Mouse (Mus musculus) skeletal muscle tissue, adult 2 months (tissue): ENCODE results near the gene Hist3h2ba.
A peak's percentile ranks its signal among the peaks of the same experiment; 100 is the strongest.

Experiments used
- DNase-seq: peaks from one replicate; pipeline ENCODE4 v3.0.0-alpha.2; 2012; ENCODE audit warnings: low read depth, low spot score

Gene Hist3h2ba

GRCm38 (mm10) chr11:58964216-58964615 lies 15.5 kb downstream of the Hist3h2ba start:
- DNase-seq = no peak

DNA sequence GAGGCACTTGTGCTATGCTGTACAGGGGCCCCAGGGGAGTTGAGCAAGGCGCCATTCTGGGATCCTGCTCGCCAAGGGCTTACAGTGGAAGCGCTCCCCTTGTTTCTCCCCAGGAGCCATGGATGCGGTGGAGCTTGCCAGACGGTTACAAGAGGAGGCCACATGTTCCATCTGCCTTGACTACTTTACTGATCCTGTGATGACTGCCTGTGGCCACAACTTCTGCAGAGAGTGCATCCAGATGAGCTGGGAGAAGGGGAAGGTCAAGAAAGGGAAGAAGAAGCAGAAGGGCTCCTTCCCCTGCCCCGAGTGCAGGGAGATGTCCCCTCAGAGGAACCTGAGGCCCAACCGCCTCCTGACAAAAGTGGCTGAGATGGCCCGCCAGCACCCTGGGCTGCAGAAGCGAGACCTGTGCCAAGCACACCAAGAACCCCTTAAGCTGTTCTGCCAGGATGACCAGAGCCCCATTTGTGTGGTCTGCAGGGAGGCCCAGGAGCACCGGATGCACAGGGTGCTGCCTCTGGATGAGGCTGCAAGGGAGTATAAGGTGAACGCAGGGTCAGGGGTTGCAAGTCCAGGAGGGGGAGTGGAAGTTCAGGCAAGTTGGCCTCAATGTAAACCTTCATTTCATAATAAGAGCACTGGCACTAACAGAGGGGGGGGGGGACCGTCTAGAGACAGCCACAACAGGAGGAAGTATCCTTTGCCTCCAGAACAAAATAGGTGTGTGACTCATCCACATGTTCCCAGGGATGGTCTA lies 16.5 kb downstream of the Hist3h2ba start:
- DNase-seq = no peak

GRCm38 (mm10) chr11:58967346-58967745 lies 18.6 kb downstream of the Hist3h2ba start:
- DNase-seq = no peak

GRCm38 (mm10) chr11:58968551-58968950 lies 19.8 kb downstream of the Hist3h2ba start:
- DNase-seq = no peak

GRCm38 (mm10) chr11:58969027-58969426 lies 20.3 kb downstream of the Hist3h2ba start:
- DNase-seq = no peak

GRCm38 (mm10) chr11:58969659-58970058 lies 20.9 kb downstream of the Hist3h2ba start:
- DNase-seq = no peak

GRCm38 (mm10) chr11:58970831-58971530 lies 22.3 kb downstream of the Hist3h2ba start:
- DNase-seq = no peak

GRCm38 (mm10) chr11:58971796-58972195 lies 23.1 kb downstream of the Hist3h2ba start:
- no peak for DNase-seq

- DNase-seq = no peak
Measured at GRCm38 (mm10) chr11:58974414-58974813, 25.7 kb downstream of the Hist3h2ba start.

DNA sequence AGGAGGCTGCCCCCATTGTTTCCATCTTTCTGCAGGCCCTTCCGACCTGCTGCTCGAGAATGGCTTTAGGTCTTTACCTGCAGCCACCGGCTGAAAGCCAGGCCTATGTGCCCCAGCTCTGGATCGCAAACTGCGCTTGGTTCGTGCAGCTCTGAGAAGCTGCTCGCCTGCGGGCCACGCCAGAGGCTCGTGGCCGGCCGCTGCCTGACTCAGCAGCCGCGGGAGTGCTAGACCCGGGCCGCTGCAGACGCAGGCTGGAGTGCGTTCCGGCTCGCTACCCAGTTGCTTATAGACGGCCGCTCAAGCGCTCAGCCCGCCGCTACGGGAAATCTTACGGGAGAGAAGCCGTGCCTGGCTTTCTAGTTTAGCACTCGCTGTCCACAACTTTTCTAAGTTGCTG lies 28.4 kb downstream of the Hist3h2ba start:
- no peak for DNase-seq

DNA sequence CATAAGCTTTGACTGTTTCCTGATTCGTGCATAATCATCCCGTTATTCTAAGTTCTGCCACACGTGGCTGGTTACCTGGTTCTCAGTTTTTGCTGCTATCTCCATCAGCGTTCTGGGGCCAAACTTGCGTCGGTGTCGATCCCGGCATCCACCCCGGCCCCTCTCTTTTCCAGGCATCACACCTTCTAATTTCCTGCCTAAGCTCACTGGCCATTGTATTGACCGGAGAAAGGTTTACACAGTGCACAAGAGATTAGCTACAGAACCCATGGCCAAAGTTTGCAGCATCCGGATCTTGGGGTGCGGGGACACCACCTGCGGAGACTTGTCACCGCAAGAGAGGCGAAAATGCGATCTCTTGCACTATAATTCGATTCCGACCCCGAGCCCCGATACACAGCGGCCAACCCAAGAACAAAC lies 28.9 kb downstream of the Hist3h2ba start:
- no peak for DNase-seq

- DNase-seq = peak; percentile 53
Measured at GRCm38 (mm10) chr11:58978027-58978705, 29.4 kb downstream of the Hist3h2ba start, which contains the start of gene Trim11. Gene Trim11, plus strand, starts transcription at chr11:58978093.

DNA sequence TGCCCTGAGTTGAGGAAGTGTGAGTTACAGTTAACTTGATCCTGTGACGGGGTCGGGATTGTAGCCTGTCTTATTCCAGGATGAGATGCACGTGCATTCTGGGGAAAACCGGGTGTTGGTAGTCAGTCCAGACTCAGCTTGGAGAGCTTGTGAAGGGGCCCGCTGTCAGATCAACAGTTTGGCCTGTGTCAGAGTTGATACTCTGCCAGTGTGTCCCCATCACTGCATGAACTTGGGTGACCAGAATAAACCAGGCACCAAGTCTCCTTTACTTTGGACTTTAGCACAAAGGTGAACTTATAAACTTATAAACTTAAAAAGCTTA lies 29.9 kb downstream of the Hist3h2ba start:
- no peak for DNase-seq

GRCm38 (mm10) chr11:58979183-58979582 lies 30.5 kb downstream of the Hist3h2ba start:
- DNase-seq = no peak

- peak; percentile 65 for DNase-seq
Measured at GRCm38 (mm10) chr11:58979661-58980060, 30.9 kb downstream of the Hist3h2ba start.

- DNase-seq = no peak
Measured at GRCm38 (mm10) chr11:58980381-58980990, 31.8 kb downstream of the Hist3h2ba start.

DNA sequence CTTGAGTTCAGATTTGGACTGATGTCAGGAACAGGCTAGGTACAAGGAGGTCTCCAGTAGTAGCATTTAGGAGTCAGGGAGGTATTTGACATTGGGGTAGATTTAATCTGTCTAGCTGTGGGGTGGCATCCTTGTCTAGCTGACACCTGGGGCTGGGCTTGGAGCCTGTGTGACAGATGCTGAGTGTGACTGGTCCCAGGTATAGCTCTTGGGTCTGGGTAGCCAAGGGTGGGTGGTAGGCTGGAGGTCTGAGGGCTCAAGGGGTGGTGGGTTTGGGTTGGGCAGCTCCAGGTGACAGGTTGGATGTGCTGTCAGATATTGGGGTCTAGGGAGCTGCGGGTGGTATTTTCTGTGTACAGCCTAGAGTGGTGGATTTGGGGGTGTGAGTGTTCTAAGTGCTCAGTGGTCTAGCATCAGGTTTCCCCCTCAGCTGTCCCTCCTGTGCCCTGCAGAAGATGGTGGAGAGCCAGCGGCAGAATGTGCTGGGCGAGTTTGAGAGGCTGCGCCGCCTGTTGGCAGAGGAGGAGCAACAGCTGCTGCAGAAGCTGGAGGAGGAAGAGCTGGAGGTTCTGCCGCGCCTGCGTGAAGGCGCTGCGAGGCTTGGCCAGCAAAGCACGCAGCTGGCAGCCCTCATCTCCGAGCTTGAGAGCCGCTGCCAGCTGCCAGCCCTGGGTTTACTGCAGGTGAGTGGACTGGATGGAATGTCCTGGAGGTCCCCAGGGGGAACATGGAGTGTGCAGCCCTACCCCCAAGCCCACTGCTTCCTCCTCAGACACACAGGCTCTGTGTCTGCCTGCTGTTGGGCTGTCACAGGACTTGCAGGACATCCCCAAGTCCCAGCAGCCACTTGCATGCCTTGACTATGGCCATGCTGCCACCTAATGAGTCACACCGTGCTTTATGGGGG lies 33.1 kb downstream of the Hist3h2ba start:
- peak; percentile 95 for DNase-seq

GRCm38 (mm10) chr11:58982471-58983097 lies 33.9 kb downstream of the Hist3h2ba start:
- DNase-seq = peak; percentile 56

DNA sequence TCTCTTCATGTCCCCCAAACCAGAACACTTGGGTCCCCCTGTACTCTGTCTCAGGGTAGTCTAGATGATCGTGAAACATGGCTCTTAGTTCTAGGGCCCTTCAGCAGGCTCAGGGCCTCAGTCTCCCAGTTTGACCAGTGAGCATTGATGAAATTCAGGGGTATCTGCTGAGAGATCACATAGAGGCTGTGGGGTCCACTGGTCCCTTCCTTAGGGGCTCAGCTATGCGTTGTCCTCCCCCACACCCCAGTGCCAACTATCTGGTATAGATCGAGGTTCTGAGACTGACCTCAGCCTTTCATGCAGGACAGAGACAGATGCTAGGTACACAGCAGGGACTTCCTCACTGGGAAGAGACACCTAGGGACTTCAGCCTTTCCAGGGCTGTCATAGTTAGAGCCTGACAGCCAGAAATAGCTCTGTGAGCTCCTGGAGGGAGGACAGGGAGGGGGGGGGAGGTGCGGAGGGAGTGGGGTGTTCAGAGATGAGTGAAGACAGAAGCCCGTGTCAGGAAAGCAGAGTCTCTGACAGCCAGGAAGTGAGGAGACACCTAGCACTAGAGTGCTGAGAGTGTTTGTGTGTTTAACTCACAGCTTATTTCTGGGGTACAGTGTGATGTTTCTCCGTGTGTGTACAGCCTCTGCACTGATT lies 35.1 kb downstream of the Hist3h2ba start:
- DNase-seq = peak; percentile 67

GRCm38 (mm10) chr11:58984657-58985056 lies 35.9 kb downstream of the Hist3h2ba start:
- DNase-seq = no peak
